Mouse (Mus musculus) urinary bladder, postnatal 4 days (tissue): ENCODE measurements at regions not wholly inside any gene's neighbourhood (a gene's known extent, or its start where the extent isn't known, plus 50 kb on each side); places are given as distances from the start of the nearest gene placed in this dataset.
A peak's percentile ranks its signal among the peaks of the same experiment; 100 is the strongest.

Experiments
- DNase-seq, 2 experiments: peaks; one replicate each; pipeline ENCODE4 v3.0.0; 2021 to 2022; ENCODE audit warnings: low spot score in 2 of 2

DNA sequence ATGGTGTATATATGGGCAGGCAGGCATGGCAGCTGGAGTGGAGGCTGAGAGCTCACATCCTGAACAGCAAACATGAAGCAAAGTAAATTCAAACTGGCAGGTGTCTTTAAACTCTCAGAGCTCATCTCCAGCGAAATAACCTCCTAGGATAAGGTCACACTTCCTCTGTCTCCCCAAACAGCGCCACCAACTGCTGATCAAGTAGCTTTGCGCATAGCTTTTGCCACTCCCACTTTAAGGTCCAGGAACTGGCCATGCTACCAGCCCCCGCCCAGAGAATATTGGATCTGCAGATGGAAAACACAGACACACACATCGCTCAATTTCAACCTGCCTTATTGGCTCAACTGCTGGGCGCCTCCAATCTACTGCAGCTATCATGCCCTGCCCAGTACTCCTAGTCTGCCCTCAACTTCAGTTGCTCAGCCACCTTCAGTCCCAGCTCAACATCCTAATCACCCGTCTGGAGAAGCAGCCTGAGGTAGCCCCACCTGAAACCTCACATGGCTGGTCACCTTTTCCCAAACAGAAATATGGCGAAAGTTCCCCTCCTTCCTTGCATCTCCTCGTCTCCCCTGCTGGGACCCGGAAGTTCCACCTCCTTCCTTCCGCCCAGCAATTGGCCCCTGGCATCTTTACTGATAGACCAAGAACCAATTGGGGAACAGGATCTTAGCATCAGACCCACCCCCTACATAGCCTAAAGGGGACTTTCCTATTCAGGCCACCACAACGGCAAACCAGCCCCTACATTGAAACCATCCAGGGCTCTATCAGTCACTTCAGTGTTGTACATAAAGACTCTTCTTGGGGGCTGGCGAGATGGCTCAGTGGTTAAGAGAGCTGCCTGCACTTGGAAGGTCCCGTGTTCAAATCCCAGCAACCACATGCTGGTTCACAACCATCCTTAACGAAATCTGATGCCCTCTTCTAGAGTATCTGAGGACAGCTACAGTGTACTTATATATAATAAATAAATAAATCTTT, 70.4 kb upstream of the Slc38a4 start:
- no peak for DNase-seq

DNA sequence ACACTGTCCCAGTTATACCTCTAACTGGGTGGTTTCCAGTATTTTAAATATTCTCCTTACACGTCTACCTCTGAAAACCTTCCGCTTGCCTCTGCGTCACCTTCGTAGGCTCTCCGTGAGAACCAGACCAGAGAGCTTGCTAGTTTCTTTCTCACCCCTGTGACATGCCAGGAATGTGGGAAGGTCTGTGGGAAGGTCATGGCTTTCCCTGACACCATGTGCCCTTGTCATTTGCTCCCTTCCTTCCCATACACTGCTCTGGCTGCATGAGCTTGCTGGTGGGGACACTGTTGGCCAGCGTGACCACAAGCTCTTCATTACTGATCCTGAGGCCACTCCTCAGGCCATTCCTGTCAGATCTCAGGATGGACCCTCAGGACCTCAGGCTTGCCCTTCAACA, 66.5 kb upstream of the Slc38a4 start:
- no peak for DNase-seq

DNA sequence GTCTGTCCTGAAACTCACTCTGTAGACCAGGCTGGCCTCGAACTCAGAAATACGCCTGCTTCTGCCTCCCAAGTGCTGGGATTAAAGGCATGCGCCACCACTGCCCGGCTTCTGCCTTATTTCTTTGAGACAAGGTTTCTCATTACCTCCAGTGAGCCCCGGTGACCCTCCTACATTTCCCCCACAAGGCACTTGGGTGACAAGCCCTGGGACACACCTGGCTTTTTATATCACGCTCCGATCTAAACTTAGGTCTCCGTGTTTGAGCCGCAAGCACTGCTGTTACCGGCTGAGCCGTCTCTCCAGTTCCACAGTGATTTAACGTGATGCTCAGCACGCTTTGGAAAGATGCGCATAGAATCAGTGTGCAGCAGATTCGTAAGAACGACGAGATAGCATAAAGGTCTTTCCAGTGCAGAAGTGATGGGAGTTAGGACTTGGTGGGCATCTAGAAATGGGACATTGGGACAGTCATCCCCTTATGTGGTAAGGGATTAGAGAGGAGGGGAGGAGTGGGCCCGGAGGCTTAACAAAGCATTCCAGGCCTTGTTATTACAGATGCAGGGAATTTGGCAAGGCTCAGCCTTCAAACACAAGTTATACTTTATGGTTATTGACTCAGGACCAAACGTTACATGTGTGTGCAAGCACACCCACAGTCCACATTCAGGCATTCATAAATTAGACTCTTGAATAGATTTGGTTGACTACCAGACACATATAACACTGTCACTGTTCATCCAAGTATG, 56.9 kb upstream of the Slc38a4 start:
- no peak for DNase-seq

DNA sequence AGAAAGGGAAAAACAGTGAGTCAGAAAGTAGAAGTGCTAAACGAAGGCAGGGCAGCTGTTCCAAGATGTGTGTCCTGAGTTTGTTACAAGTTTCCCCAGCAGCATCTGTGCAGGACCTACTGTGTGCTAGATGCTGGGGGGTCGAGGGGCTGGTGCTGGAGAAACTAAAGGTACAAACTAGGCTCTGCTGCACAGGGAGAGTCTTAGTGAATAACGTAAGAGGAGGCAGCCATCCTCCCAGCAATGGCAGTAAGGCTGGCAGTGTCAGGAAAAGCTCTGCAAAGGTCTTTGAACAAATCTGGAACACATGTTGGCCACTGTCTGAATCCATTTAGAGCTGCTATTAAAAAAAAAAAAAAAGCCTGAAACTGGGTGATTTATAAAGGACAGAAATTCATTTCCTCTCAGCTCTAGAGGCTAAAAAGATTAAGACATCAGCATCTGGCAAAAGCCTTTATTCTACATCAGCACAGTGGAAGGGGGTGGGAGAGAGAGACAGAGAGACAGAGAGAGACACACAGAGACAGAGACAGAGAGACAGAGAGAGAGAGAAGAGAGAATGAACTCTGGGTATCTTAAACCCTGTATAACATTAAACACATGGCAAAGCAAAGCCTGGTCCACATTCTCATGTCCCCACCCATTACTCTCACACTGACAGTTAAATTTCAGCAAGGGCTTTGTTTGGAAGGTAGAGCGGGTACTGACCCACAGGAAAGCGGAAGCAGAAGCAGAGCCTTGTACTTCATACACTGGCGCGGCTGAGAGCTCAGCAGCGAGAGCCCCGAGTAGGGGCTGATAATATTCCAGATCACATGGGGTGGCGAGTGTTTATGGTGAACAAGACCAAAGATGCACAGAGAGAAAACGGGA, 55.8 kb upstream of the Slc38a4 start:
- no peak for DNase-seq

DNA sequence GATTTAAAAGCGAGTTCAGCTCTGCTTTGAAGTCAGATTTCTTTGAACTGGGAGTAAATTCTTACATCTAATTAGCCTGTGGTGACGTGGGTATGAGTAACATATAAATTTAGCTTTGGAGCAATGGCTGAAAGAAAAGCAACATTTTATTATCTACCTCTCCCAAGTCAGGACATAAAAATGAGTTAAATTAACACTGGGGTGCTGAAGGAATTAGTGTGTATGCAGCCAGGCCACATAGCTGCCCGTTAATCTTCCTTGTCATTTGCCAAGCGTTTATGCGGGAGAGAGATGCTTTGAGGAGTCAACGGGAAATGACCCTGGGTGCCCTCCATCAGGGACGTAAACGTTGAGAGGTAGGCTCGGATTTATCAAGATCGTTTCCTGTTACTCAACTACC, 52.0 kb upstream of the Slc38a4 start:
- DNase-seq: peak in 1 of 2 experiments; percentile 33

DNA sequence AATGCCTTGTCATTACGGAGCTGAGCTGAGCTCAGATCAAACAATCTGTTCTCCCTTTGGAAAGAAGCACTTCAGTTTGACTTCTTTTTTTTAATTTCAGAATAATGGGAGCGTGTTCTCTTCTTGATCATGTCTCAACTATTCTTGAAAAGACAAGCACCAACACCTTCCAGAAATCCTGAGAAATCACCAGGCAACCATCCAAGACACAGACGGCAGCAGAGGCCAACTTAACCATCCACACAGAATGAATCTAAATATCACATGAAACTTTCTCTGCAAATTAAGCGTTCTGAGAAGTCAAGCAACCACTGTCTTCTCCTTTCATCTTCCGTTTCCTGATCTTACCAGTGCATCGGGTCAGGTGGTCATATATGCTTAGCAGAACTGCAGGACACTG, 50.8 kb upstream of the Slc38a4 start:
- DNase-seq: peak in 1 of 2 experiments; percentile 51
